Mouse (Mus musculus): ENCODE data around the gene Slc45a2. TPM values are rescaled to one million over a fixed set of nuclear protein-coding genes. Genes with fewer than 3 reads are reported as not detected.

The Slc45a2 gene
- total RNA-seq, 2 experiments from 2014 or later: not detected

GRCm38 (mm10) chr15:11064160-11064557 lies 63.6 kb downstream of the Slc45a2 start:
- peak in 1 of 2 experiments; percentile 16 for DNase-seq
- intact Hi-C loops (cut with DNase I): no loop called here

DNA sequence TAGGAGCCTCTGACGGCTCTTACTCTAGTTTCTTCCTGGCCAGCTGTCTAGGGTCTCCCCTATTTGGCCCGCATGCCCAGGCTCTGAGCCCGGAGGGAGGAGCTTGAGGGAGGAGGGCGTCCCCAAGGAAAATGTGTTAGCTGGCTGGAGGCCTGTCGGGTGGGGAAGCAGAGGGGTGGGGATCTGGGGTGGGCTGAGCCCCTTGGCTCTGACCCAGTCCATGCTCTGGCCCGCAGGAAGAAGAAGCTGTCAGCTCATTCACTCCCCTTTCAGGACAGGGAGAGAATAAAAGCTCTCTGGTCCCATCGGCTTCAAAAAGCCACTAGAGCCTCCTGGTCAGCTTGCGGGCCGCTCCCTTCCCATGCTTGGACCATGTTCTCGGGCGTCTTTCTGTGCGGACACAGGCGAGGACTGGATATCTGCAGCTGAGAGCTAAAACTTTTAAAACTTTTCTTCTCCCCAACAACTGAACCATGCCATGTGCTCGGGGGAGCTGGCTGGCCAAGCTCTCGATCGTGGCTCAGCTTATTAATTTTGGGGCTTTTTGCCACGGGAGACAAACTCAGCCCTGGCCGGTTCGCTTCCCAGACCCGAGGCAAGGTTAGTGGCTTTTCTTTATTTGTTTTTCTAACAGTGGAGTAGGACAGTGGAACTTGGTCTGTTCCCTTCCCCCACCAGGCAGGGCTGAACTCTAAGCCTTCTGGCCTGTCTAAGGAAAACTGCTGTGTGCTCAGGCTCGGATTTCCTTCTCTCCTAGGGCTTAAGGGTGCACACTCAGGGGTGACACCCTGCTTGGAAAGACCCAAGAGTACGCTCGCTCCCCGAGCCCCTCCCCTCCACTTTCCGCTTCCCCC lies 64.3 kb downstream of the Slc45a2 start, which contains the start of gene Adamts12:
Adamts12 (plus strand) TSS at position 233 of the 854 bp plus-strand sequence.
- DNase-seq: peak; percentile 83 to 84
- intact Hi-C loops (cut with DNase I): no loop called here

DNA sequence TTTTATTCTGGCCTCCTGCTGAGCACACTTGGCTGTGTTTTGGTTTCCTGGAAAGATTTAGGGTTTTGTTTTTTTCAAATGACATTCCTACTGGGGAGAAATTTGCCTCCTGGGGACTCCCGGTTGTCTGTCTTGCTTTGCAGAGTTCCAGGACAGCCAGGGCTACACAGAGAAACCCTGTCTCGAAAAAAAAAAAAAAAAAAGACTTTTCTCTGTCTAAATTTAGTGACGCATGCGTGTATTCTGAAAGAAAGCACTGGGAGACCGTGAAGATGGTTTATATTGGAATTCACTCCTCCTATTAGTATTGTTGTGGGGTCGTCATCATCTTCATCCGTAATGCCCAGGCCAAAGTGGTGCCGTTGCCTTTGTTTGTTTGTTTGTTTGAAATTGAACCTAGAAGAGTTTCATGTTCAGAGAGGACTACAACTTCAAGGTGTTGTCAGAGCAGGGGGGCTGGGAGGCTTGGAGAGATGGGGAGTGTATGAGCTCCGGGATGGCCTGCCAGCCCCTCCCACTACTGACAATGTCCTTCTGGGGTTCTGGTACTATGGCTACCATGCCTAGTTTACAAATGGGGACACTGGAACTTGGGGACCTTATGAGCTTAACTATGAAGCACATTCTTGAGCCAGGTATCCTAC lies 65.1 kb downstream of the Slc45a2 start:
- peak; percentile 18 to 21 for DNase-seq
- intact Hi-C loops (cut with DNase I): no loop called here

DNA sequence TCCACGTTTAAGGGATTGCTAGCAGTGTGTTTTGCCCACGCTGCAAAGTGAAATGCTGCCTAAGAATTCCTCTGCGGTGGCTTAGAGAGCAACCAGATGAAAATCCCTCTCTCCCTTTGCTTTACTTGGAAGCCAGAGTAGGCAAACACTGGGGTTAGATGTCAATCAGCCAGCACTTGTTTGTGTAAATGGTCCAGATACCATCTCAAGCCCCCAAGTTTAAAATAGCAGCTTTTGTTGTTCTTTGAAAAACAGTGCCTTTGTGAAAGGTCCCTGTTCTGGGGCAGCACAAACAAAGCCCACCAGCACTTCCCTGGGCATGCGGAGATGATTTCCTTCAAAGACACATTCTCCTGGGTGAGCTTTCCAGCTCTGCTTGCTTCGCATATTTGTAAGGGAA lies 65.8 kb downstream of the Slc45a2 start:
- intact Hi-C loops (cut with DNase I): no loop called here
- DNase-seq: no peak

- no peak for DNase-seq
- intact Hi-C loops (cut with DNase I): no loop called here
These were observed 67.4 kb downstream of the Slc45a2 start for GRCm38 (mm10) chr15:11067891-11068290.

DNA sequence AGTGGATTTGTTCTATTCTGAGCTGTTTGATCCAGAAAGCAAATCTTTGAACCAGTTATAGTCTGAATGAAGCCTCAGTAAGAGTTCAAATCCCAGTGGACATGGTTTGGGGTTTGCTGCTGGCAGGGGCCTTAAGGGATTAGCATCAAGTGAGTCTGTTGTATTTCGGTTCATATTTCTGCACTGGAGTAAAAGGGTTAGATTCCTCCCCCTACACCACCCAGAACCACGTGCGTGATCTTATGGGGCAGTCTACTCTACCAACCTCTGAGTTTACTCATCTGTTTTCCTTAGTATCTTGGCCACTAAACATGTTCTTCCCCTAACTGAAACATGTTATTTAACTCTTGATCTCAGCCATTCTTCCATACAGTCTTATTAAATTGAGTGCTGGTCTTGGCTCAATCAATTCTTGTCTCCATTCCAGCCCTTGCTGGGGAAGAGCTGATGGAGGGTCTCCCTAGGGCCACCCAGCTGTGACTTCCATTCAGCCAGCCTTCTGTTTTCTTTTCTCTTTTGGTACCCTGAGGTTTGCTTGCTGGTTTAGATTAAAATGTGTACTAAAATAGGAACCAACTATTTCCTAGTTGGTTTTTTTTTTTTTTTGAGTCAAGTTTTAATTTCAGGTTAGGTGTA lies 75.3 kb downstream of the Slc45a2 start:
- intact Hi-C loops (cut with DNase I): no loop called here
- DNase-seq: no peak

Other genes starting within 250 kb of the Slc45a2 start
- under 1 TPM; 0.27 to 0.53 TPM for gene C1qtnf3, start 48.4 kb upstream of the Slc45a2 start, total RNA-seq (2021)
- 10 to 100 TPM; 23.4 to 26.2 TPM for gene Amacr, start 19.0 kb upstream of the Slc45a2 start, total RNA-seq (2021)
- under 1 TPM; 0.05 to 0.07 TPM for gene Rxfp3, start 37.3 kb downstream of the Slc45a2 start, total RNA-seq (2021)
- gene Adamts12, start 64.1 kb downstream of the Slc45a2 start, total RNA-seq (2021): 10 to 100 TPM; 17.4 to 17.9 TPM

Measured in heart, postnatal 14 days (tissue).